Mouse (Mus musculus): ENCODE data around the gene Abhd15. TPM values are rescaled to one million over a fixed set of nuclear protein-coding genes. Genes with fewer than 3 reads are reported as not detected.

Abhd15 gene
- polyA plus RNA-seq, 1 experiment: 0.75 TPM

GRCm38 (mm10) chr11:77503511-77503910 is 11.4 kb upstream of the Abhd15 start:
- TF ChIP-seq POLR2A (IDR thresholded peaks at IDR 0.05; ENCODE audit: borderline replicate concordance, extremely low read depth, insufficient read depth, insufficient read length, poor library complexity, severe bottlenecking) (no peak), CTCF (IDR thresholded peaks at IDR 0.05; ENCODE audit: borderline replicate concordance, extremely low read depth, insufficient read depth, insufficient read length) (no peak)
- DNase-seq (ENCODE audit: low read depth): no peak

GRCm38 (mm10) chr11:77504377-77504776 is 10.5 kb upstream of the Abhd15 start:
- TF ChIP-seq POLR2A (IDR thresholded peaks at IDR 0.05; ENCODE audit: borderline replicate concordance, extremely low read depth, insufficient read depth, insufficient read length, poor library complexity, severe bottlenecking) (no peak), CTCF (IDR thresholded peaks at IDR 0.05; ENCODE audit: borderline replicate concordance, extremely low read depth, insufficient read depth, insufficient read length) (no peak)
- DNase-seq (ENCODE audit: low read depth): no peak

- DNase-seq (ENCODE audit: low read depth): no peak
- no peak for TF ChIP-seq POLR2A (IDR thresholded peaks at IDR 0.05; ENCODE audit: borderline replicate concordance, extremely low read depth, insufficient read depth, insufficient read length, poor library complexity, severe bottlenecking)
- TF ChIP-seq CTCF (IDR thresholded peaks at IDR 0.05; ENCODE audit: borderline replicate concordance, extremely low read depth, insufficient read depth, insufficient read length): no peak
Measured at GRCm38 (mm10) chr11:77505291-77505980, 9.5 kb upstream of the Abhd15 start.

- TF ChIP-seq POLR2A (IDR thresholded peaks at IDR 0.05; ENCODE audit: borderline replicate concordance, extremely low read depth, insufficient read depth, insufficient read length, poor library complexity, severe bottlenecking) (no peak), CTCF (IDR thresholded peaks at IDR 0.05; ENCODE audit: borderline replicate concordance, extremely low read depth, insufficient read depth, insufficient read length) (no peak)
- DNase-seq (ENCODE audit: low read depth): no peak
Measured at GRCm38 (mm10) chr11:77506273-77506672, 8.6 kb upstream of the Abhd15 start.

- DNase-seq (ENCODE audit: low read depth): no peak
- TF ChIP-seq CTCF (IDR thresholded peaks at IDR 0.05; ENCODE audit: borderline replicate concordance, extremely low read depth, insufficient read depth, insufficient read length) (no peak), POLR2A (IDR thresholded peaks at IDR 0.05; ENCODE audit: borderline replicate concordance, extremely low read depth, insufficient read depth, insufficient read length, poor library complexity, severe bottlenecking) (no peak)
Measured at GRCm38 (mm10) chr11:77506941-77507340, 8.0 kb upstream of the Abhd15 start.

- no peak for DNase-seq (ENCODE audit: low read depth)
Measured at GRCm38 (mm10) chr11:77507426-77507825, 7.5 kb upstream of the Abhd15 start.

GRCm38 (mm10) chr11:77508068-77509021 is 6.6 kb upstream of the Abhd15 start:
- peak; percentile 84 for DNase-seq (ENCODE audit: low read depth)

More at GRCm38 (mm10) chr11:77507426-77507825, 7.5 kb upstream of the Abhd15 start:
- TF ChIP-seq CTCF (IDR thresholded peaks at IDR 0.05; ENCODE audit: borderline replicate concordance, extremely low read depth, insufficient read depth, insufficient read length) (no peak), POLR2A (IDR thresholded peaks at IDR 0.05; ENCODE audit: borderline replicate concordance, extremely low read depth, insufficient read depth, insufficient read length, poor library complexity, severe bottlenecking) (no peak)

GRCm38 (mm10) chr11:77511336-77511735 is 3.6 kb upstream of the Abhd15 start:
- TF ChIP-seq CTCF (IDR thresholded peaks at IDR 0.05; ENCODE audit: borderline replicate concordance, extremely low read depth, insufficient read depth, insufficient read length) (no peak), POLR2A (IDR thresholded peaks at IDR 0.05; ENCODE audit: borderline replicate concordance, extremely low read depth, insufficient read depth, insufficient read length, poor library complexity, severe bottlenecking) (no peak)

More at GRCm38 (mm10) chr11:77508068-77509021, 6.6 kb upstream of the Abhd15 start:
- TF ChIP-seq CTCF (IDR thresholded peaks at IDR 0.05; ENCODE audit: borderline replicate concordance, extremely low read depth, insufficient read depth, insufficient read length) (peak; percentile 91), POLR2A (IDR thresholded peaks at IDR 0.05; ENCODE audit: borderline replicate concordance, extremely low read depth, insufficient read depth, insufficient read length, poor library complexity, severe bottlenecking) (no peak)

GRCm38 (mm10) chr11:77512891-77513810 is 1.8 kb upstream of the Abhd15 start:
- no peak for TF ChIP-seq CTCF (IDR thresholded peaks at IDR 0.05; ENCODE audit: borderline replicate concordance, extremely low read depth, insufficient read depth, insufficient read length)
- TF ChIP-seq POLR2A (IDR thresholded peaks at IDR 0.05; ENCODE audit: borderline replicate concordance, extremely low read depth, insufficient read depth, insufficient read length, poor library complexity, severe bottlenecking): peak; percentile 84

More at GRCm38 (mm10) chr11:77511336-77511735, 3.6 kb upstream of the Abhd15 start:
- DNase-seq (ENCODE audit: low read depth): no peak

GRCm38 (mm10) chr11:77513811-77514170 is 1.1 kb upstream of the Abhd15 start:
- TF ChIP-seq CTCF (IDR thresholded peaks at IDR 0.05; ENCODE audit: borderline replicate concordance, extremely low read depth, insufficient read depth, insufficient read length) (no peak), POLR2A (IDR thresholded peaks at IDR 0.05; ENCODE audit: borderline replicate concordance, extremely low read depth, insufficient read depth, insufficient read length, poor library complexity, severe bottlenecking) (no peak)
- no peak for DNase-seq (ENCODE audit: low read depth)

More at GRCm38 (mm10) chr11:77512891-77513810, 1.8 kb upstream of the Abhd15 start:
- DNase-seq (ENCODE audit: low read depth): peak; percentile 91
